Mouse (Mus musculus): ENCODE data around the gene Dnah12. TPM values are rescaled to one million over a fixed set of nuclear protein-coding genes. Genes with fewer than 3 reads are reported as not detected.
A peak's percentile ranks its signal among the peaks of the same experiment; 100 is the strongest.
"Not testable (repeated sequence)": the region's sequence is repeated elsewhere in the genome, so short reads cannot be mapped to it uniquely, and the experiment has no call there.

Dnah12 gene
- total RNA-seq, 2 experiments from 2014 or later, result 0.03 TPM

DNA sequence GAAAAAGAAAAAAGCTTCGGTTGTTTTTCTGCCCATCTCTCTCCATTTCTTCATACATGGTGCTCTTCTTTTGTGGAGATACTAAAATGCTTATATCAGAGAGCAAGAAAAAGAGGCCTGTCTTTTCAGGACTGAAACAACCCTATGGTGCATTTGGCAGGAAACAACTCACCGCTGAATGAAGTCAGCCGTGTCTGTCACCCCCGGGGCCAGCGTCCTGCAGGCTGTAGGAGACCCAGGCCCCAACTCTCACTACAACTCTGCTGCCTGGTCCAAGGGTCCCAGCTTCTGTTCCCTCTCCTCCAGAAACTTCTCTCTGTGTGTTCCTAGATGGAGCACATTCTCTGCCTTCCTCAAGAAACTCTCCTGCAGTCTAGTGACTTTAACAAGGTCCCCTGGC, 175.2 kb downstream of the Dnah12 start:
- intact Hi-C loops (cut with DNase I), result no loop called here
- DNase-seq, result no peak

DNA sequence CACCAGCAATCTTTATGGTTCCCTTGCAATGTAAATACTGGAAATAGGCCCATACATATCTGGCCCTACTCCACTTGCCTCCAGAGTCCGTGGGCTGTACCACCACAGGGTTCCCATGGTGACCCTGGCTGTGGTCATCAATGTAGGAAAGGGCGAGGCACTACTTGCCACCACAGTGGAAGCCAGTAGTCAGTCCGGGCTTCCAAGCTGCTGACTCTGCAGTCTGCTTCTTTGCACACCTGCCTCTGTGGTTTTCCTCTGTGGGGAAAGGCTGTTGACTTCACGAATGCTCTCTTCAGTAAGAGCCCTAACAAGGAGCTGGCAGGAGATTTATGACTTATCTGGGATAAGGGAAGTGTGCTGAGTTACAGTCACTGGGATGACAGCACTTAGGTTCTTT, 185.7 kb downstream of the Dnah12 start:
- intact Hi-C loops (cut with DNase I), result no loop called here
- no peak for DNase-seq

GRCm38 (mm10) chr14:26879976-26880375, 186.9 kb downstream of the Dnah12 start:
- DNase-seq, result no peak
- intact Hi-C loops (cut with DNase I), result no loop called here

DNA sequence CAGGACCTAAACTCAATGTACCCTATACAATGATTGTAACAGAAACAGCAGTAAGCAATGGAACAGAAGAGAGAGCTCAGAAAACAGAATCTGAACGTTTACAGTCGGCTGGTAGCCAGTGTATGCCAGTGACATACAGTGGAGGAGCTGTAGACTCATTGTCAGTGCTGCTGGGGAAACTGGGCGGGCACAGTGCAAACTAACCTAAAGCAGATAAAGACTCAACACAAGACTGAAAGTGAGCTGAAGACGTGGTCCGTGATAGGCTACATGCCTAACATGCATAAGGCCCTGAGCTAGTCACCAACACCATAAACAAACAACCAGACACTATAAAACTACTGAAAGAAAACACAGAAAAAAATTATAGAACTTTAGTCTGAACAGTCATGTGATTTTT, 188.6 kb downstream of the Dnah12 start:
- DNase-seq, result no peak
- intact Hi-C loops (cut with DNase I), result no loop called here

GRCm38 (mm10) chr14:26887244-26887643, 194.2 kb downstream of the Dnah12 start:
- no peak for DNase-seq
- intact Hi-C loops (cut with DNase I), result no loop called here

DNA sequence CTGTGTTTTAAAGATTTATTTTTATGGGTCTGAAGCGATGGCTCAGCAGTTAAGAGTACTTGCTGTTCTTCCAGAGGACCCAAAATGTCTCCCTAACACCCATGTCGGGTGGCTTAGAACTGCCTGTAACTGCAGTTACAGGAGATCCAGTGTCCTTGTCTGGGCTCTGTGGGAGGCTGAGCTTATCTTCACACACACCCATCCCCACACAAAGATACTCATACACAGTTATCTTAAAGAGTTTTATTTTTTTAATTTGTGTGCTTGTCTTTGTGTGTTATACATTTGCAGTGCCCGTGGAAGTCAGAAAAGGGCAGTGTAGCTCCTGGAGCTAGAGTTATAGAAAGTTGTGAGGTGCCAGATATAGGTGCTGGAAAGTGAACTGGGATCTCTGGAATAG, 197.7 kb downstream of the Dnah12 start:
- intact Hi-C loops (cut with DNase I), result no loop called here

GRCm38 (mm10) chr14:26894392-26894791, 201.3 kb downstream of the Dnah12 start, which contains the start of gene Asb14:
Gene Asb14, plus strand, starts transcription at chr14:26894557.
- no peak for DNase-seq
- intact Hi-C loops (cut with DNase I), result no loop called here

More for the DNA sequence above, 197.7 kb downstream of the Dnah12 start:
- no peak for DNase-seq

- intact Hi-C loops (cut with DNase I), result no loop called here
These were observed 206.4 kb downstream of the Dnah12 start for GRCm38 (mm10) chr14:26899490-26899889.

DNA sequence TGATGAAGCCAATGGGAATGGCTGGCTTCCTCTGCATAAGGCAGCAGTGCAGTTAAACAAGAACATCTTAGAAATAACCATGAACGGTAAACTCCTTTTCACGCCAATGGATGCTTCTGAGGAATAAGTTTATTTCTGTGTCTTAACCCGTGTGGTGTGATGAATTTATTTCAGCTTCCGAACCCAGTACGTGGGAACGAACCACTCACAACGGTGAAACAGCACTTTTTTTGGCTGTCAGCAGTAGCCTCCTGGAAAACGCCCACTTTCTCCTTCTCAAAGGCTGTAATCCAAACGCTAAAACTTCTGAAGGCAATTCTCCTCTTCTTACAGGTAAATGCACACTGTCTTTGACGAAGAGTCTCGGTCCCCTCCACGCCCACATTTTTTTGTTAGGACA, 207.8 kb downstream of the Dnah12 start:
- intact Hi-C loops (cut with DNase I), result no loop called here
- DNase-seq, result no peak

More at GRCm38 (mm10) chr14:26899490-26899889, 206.4 kb downstream of the Dnah12 start:
- DNase-seq, result no peak

DNA sequence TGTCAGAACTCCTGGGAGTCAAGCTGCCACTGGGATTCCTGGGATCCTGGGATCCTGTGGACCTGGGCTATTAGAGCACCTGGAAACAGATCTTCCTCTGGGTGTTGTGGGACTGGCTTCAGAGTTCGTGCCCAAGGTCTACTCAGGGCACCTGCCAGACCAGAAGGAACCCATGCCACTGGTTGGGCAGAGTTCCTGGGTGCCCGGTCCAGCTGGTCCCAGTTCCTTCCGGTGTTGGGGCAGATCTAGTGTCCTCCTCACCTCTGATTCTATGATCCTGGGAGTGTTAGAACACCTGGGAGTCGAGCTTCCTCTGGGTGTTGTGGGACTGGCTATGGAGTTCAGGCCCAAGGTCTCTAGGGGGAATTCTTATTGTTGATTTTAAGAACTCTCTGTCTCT, 214.3 kb downstream of the Dnah12 start:
- intact Hi-C loops (cut with DNase I), result no loop called here
- DNase-seq, result no peak

- intact Hi-C loops (cut with DNase I), result loop anchor here (5.0 kb wide), 1 partner anchor 48 kb away; no protein-coding TSS in a partner anchor
These were observed 217.4 kb downstream of the Dnah12 start for GRCm38 (mm10) chr14:26910461-26910860.

DNA sequence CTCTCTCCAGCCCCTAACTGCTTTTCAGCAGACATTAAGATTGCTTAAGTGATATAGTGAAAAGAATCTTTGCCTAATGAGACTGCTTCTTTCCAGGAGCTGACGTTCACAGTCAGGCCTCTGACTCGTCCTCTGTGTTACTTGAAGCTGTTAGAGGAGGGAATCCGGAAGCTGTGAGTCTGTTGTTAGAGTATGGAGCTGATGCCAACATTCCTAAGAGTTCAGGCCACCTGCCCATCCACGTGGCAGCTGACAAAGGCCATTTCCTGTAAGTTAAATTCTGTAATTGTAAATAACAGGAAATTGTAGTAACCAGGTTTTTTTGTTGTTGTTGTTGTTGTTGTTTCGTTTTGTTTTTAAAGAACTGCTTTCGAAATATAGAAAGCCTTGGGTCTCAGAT, 218.1 kb downstream of the Dnah12 start:
- DNase-seq, result peak; percentile 13 to 20
- intact Hi-C loops (cut with DNase I), result loop anchor here (5.0 kb wide), 1 partner anchor 49 kb away; no protein-coding TSS in a partner anchor

More at GRCm38 (mm10) chr14:26910461-26910860, 217.4 kb downstream of the Dnah12 start:
- not testable (repeated sequence) for DNase-seq

GRCm38 (mm10) chr14:26911826-26912225, 218.8 kb downstream of the Dnah12 start:
- intact Hi-C loops (cut with DNase I), result loop anchor here (5.0 kb wide), 1 partner anchor 50 kb away; no protein-coding TSS in a partner anchor
- DNase-seq, result no peak

DNA sequence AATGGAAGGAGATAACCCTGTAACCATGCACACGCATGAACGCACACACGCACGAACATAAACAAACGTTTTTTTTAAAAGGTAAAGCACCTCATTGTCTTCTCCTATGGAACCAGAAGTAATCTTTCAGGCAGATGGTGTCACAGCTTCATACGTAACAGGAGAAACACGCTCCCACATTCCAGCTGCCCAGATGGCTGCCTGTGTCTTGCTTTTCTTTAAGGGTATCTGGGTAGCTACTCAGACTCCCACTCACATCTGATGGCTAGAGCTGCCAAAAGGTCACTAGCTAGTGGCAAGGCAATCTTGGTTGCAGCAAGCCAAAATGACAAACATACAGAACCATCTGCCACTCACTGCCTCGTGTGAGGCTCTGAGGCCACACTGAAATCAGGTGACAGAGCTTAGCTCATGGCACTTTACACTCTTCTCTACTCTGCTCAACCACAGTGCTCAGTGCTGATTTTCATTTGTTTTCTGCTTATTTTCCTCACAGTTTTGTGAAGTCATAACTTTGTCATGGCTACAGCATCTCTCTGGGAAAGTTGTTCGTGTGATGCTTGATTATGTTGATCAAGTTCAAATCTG, 220.7 kb downstream of the Dnah12 start:
- no peak for DNase-seq
- intact Hi-C loops (cut with DNase I), result loop anchor here (5.0 kb wide), 1 partner anchor 51 kb away; no protein-coding TSS in a partner anchor

DNA sequence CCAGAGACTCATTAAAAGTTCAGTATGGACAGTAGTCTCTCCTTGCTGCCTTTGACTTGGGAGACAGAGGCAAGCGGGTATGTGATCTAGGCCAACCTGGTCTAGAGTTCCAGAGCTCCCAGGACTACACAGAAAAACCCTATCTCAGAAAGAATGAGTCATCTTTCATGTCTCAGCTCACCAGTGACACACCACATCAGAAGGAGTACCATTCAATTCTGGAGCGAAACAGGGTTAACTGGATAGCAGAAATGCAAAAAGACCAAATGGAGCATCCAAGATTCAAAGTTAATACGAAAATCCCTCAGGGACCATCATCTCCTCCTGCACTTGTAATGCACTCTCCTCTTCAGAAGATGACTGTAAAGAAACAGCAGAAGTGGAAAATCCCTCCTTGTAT, 226.2 kb downstream of the Dnah12 start:
- intact Hi-C loops (cut with DNase I), result no loop called here
- no peak for DNase-seq

DNA sequence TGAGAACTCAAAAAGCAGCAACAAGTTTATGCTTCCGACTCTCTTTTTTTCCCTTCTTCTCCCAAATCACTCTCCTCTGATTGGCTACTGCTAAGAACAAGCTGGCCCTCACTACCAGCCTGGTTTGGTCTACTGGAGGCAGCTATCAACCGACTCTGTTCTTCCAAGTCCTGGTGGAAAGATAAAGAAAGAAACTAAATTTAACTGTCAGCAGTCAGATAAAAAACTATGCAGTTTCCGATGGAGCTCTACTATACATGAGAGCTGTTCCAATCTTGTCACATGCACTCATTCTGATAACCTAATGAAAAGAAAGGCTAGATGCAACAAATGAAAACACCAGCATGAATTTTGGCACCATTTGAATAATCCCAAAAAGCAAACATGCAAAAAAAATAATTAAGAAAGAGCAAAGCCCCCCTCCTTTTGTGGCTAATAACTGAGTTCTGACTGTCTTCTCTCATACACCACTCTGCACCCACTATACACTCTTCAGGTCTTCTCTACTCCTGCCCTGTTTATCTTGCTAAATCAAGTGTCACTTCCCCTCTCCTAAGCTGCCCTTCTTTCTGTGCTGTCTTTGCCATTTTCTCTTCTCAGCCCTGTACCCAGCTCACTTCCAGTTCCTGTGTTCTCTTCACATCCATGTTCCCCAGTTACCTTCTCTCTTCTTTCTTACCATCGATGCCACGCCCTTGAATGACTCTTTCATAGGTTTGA, 230.8 kb downstream of the Dnah12 start:
- DNase-seq, result no peak
- intact Hi-C loops (cut with DNase I), result no loop called here

- DNase-seq, result no peak
- intact Hi-C loops (cut with DNase I), result no loop called here
These were observed 241.8 kb downstream of the Dnah12 start for GRCm38 (mm10) chr14:26934891-26935290.

DNA sequence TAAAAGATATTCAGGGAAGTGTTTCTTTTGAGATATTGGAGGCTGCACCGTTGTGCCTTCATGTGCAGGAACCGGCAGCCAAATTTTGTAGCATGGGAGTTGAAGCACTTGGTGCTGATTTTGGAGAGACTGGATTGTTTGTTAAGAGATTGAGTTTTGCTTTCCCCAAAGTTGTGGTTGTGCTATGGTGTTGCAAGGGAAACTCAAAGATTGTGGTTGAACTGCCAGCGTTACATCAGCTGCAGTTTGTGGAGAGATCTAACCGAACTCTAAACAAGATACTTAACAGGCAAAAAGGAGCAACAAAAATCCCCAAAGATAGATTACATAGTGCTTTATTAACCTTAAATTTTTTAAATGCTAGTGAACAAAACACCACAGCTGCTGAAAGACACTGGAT, 242.5 kb downstream of the Dnah12 start:
- intact Hi-C loops (cut with DNase I), result no loop called here
- no peak for DNase-seq

All from heart, postnatal 36 days (tissue).